Mouse (Mus musculus) lung, adult 2 months (tissue): Measurements from ENCODE around the gene Cped1.

ENCODE experiments used
- CTCF ChIP-seq: fragments of 200-500 bp; IDR thresholded peaks from 2 replicates; pipeline ENCODE4 v1.5.1; 2011; ENCODE audit warnings: mild to moderate bottlenecking, low read length, control low read depth; ENCODE audit not compliant: insufficient read depth
- POLR2A ChIP-seq: fragments of 200-500 bp; IDR thresholded peaks from 2 replicates; pipeline ENCODE4 v1.6.1; 2011; ENCODE audit warnings: low read depth, mild to moderate bottlenecking, control low read depth, low read length, borderline replicate concordance; ENCODE audit errors: extremely low read depth

DNA sequence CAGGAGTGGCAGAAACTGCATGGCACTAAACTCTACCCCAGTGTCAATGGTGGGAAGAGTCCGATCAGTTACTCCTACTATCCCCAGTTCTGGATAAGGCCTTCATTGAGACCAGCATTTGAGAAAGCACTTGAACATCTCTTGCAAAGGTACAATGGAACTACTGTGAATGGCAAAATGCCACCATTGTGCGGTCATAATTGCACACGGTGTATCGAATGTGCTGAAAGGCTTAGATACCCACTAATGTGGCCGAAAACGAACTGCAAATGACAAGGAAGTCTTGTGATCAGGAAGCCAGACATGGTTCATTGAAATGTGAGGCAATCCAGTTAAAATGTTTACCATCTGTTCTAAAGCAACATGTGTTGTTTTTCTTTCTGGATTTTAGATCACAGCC, 247.8 kb downstream of the Cped1 start:
- TF ChIP-seq POLR2A (no peak), CTCF (no peak)
